Mouse (Mus musculus) cortical plate, adult 2 months (tissue): ENCODE data around the gene Olfm3. TPM values are rescaled to one million over a fixed set of nuclear protein-coding genes. Genes with fewer than 3 reads are reported as not detected.
A peak's percentile ranks its signal among the peaks of the same experiment; 100 is the strongest.

Experiments used
- H3K27ac ChIP-seq: fragments of 200-500 bp; 2 replicates; pipeline ENCODE4 v1.5.1; 2012; ENCODE audit warnings: low read length, control low read depth, inconsistent platforms; ENCODE audit not compliant: insufficient read depth
- H3K4me1 ChIP-seq: fragments of 200-500 bp; 2 replicates; pipeline ENCODE4 v1.6.1; 2011; ENCODE audit warnings: low read length; ENCODE audit not compliant: control insufficient read depth, insufficient read depth
- H3K4me3 ChIP-seq: fragments of 200-500 bp; 2 replicates; pipeline ENCODE4 v1.5.1; 2011; ENCODE audit warnings: mild to moderate bottlenecking, low read length, control low read depth; ENCODE audit not compliant: insufficient read depth
- CTCF ChIP-seq: fragments of 200-500 bp; IDR thresholded peaks from 2 replicates; pipeline ENCODE4 v1.5.1; 2011; ENCODE audit warnings: mild to moderate bottlenecking, control low read depth, low read length; ENCODE audit not compliant: insufficient read depth; ENCODE audit errors: extremely low read depth
- POLR2A ChIP-seq: fragments of 200-500 bp; IDR thresholded peaks from 2 replicates; pipeline ENCODE4 v1.6.1; 2011; ENCODE audit warnings: mild to moderate bottlenecking, low read length, control low read depth; ENCODE audit not compliant: insufficient read depth; ENCODE audit errors: extremely low read depth
- polyA plus RNA-seq: library from polyadenylated mRNA; depleted of rRNA; stranded (reverse); fragments of >200 nt; gene quantifications from 2 replicates; pipeline ENCODE4 v1.2.3, GENCODE M21; 2012; rRNA removed

Olfm3 gene
- polyA plus RNA-seq, result 10.8 and 12.3 TPM in 2 replicates

DNA sequence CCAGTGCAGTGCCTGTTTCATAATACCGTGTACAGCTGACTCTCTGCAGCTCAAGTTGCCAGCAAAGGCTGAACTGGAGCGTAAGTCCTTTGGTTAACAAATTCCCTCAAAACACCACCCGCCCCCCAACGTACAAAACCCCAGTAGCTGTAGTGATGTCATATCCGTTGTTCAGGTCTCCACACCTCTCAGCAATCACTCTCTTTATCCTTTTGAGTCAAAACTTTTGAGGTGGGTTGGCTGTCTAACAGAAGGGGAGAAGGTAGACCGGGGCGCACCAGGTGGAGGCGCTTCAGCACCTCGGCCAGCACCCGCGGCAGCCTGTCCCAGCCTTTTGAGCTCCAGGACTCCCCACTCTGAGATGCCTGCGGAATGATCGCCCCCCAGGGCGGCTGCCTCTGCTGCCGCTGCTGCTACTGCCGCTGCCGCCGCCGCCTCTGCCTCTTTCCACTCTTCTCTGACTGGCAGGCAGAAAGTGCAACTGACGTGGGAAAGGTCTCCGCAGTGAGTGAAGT is at the start of gene Olfm3:
Gene Olfm3, plus strand, starts transcription at position 155 of the 515 bp plus-strand sequence.
- Histone ChIP-seq H3K4me1 (no peaks in the 10 kb centered on the region), H3K27ac (no peak within 1 kb of the TSS), H3K4me3 (peak within 1 kb of the TSS; percentile 75)
- TF ChIP-seq POLR2A (no peak), CTCF (no peak)

DNA sequence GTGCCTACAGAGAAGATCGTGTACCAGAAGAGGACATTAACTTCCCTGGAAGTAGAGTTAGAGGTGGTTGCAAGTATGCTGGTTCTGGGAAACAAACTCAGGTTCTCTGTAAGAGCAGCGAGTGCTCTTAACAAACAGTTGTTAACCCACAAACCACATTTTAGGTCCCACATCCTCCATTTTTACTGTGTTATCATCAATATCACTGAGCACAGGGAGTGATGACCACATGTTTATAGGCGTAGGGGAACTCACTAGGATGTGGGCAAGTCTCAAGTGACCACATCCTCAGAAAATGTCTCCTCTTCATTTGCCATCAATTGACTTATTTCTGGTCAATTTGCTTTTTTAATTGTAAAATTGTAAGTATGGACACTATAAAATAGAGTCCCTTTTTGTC is 14.1 kb upstream of the Olfm3 start:
- Histone ChIP-seq H3K4me3 (no peak overlapping the region), H3K4me1 (no peaks in the 10 kb centered on the region), H3K27ac (no peak overlapping the region)
- TF ChIP-seq POLR2A (no peak), CTCF (no peak)

DNA sequence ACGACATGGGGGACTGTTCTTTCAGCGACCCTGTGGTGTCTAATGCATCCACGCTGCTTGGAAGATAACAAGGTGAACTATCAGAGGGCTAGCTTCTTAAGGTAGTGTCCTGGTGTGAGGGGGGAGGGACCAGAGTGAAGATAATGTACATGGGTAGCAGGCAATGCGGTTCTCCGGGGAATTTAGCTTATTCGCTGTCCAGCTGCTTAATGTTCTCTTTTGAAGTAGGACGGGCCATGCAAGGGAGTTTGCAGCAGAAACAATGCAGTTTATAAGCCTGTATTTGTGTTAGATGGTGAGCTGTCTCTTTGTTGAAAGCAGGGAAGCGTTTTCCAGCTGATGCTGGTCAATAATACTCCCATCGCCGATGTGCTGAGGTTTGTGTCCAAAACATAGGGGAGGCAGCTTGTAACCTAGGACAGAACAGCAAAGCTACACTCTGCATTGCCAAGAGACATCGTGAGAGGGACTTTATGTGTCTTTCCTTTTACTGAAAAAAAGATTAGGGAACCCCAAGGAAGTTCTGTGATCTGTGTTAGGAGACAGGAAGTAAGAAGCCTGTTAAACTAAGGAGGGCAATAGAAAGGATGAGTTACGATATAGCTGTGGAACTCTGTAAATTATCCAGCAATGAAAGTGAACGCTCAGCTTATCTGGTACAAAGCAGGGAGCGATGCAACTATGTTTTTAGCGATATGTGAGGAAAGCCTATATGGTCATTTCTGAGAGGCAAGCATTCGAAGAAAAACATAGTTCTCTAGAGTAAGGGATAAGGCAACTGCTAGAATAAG is 950 bp downstream of the Olfm3 start:
- Histone ChIP-seq H3K4me3 (peak overlapping the region; percentile 75), H3K27ac (no peak overlapping the region), H3K4me1 (no peaks in the 10 kb centered on the region)
- TF ChIP-seq POLR2A (no peak), CTCF (no peak)

DNA sequence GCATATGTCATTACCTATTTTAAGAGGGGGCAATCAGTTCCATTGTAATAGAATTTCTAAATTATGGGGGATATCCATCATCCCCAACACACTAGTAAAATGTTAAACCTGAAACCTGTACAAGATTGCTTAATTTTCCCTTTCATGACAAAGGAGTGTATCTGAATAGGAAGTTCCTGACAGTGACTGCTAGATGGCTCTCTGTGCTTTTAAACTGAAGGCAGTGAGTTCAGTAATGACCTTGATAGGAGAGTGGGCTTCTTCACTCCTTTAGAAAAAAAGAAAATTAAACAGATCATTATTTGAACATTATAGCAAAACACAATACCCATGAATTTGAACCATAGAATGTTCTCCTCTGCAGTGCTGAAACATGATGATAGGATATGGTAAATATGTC is 3.7 kb downstream of the Olfm3 start:
- H3K27ac ChIP-seq, result no peak overlapping the region
- TF ChIP-seq CTCF (no peak), POLR2A (no peak)
- H3K4me3 ChIP-seq, result no peak overlapping the region

DNA sequence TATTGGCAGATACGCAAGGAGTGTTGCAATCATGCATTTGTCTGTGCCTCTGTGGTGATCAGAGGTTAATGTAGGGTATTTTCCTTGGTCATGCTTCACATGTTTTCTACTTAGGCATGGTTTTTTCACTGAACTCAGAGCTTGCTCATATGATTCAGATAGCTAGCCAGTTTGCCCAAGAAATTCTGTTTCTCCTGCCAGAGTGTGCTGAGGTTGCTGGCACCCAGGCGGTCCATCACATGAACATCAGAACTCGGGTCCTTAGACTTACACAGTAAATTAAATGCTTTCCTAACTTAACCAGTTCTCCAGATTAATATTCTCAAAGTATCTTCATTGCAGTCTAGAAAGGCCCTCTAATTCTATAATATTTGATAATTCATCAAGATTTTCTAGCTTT is 5.0 kb downstream of the Olfm3 start:
- Histone ChIP-seq H3K4me1 (no peaks in the 10 kb centered on the region), H3K4me3 (no peak overlapping the region), H3K27ac (no peak overlapping the region)
- TF ChIP-seq POLR2A (no peak), CTCF (no peak)

More for the DNA sequence above, 3.7 kb downstream of the Olfm3 start:
- H3K4me1 ChIP-seq, result no peaks in the 10 kb centered on the region

DNA sequence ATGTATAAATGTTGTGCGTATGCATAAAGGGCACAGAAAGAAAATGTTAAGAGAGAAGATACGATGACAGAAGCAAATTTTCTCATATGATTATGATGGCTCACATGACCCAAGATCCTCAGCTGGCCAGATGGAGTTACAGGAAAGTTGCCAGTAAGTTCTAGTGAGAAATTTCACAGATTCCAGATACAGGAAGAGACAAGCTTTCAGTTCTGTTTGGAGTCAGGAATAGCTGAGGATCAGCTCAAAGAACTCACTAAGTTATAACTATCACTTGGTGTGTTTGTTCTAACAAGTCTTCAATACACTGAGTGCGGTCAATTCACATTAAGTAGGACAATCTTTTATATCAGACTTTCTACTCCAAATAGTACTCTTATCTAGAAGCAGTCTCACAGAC is 16.2 kb downstream of the Olfm3 start:
- Histone ChIP-seq H3K27ac (no peak overlapping the region), H3K4me1 (no peaks in the 10 kb centered on the region), H3K4me3 (no peak overlapping the region)
- TF ChIP-seq POLR2A, result no peak
- no peak for TF ChIP-seq CTCF

DNA sequence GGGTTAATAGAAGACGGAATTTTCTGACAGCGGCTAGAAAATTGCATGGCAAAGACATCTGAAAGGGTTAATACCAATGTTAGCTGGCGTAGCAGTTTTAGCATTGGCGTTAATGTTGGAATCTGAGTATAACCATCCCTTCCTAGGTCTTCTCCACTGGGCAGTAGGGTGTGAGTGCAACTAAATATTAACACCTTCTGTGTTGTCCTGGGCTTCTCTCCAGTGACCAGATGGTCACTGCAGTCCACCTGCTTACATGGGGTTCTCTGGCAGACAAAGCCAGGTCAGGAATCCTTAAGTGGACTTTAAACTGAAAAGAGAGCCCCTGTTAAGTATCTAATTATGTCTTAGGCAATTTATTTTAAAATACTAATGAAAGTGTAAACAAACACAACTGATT is 25.7 kb downstream of the Olfm3 start:
- Histone ChIP-seq H3K27ac (no peak overlapping the region), H3K4me1 (no peaks in the 10 kb centered on the region), H3K4me3 (no peak overlapping the region)
- no peak for TF ChIP-seq POLR2A
- TF ChIP-seq CTCF, result no peak

DNA sequence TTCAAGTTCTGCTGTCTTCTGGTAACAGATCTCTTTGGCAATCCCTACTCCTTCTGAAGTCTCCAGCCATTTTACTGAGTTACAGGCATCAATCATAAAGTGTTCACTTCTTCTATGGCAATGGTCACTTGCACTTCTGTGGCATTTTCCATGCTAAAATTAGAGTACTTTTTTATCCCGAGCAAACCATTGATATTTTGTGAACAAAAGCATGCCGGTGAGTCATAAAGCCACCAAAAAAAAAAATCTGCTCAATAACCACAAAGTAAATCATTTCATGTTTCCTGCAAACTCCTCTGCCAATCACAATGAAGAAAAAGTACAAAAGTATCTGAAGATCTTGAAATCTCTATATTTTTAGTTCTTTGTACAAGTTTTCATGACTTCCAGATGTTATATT is 26.5 kb downstream of the Olfm3 start:
- no peaks in the 10 kb centered on the region for H3K4me1 ChIP-seq
- no peak overlapping the region for H3K27ac ChIP-seq
- TF ChIP-seq CTCF (no peak), POLR2A (no peak)
- no peak overlapping the region for H3K4me3 ChIP-seq

DNA sequence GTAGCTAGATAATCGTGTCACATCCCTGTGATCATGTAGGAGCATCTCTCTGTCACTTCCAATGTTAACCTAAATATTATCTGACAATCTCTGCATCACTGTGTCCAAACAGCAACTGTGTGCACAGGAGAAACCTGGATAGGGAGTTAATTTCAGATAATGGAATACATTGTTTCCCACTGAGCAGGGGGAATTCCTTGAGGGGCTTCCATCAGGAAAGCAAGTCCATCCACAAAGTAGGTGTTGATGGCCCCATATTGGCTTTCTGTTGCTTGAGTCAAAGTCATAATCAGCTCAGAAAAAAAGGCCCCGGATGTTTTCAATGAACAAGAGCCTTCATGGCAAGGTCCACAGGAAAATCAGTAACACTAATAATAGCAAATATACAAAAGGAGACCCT is 26.9 kb downstream of the Olfm3 start:
- Histone ChIP-seq H3K27ac (no peak overlapping the region), H3K4me1 (no peaks in the 10 kb centered on the region), H3K4me3 (no peak overlapping the region)
- TF ChIP-seq POLR2A (no peak), CTCF (no peak)

DNA sequence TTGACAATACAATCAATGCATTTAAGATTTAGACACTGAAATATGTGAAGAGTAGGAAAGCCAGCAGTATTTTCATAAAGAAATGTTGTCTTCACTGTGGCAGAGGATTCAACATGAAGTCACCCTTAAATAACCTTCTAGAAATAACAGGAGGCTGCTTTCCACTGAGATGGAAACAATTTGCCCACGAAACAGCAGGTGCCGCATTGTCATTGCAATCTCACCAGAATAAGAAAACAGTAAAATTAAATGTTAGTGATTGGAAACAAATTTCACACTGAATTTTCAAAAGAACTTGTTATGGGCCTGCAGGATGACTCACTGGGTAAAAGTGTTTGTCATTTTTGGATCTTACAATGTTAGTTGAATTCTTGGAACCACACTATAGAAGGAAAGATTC is 29.0 kb downstream of the Olfm3 start:
- no peak overlapping the region for H3K27ac ChIP-seq
- no peak overlapping the region for H3K4me3 ChIP-seq
- no peak for TF ChIP-seq POLR2A
- no peak for TF ChIP-seq CTCF
- no peaks in the 10 kb centered on the region for H3K4me1 ChIP-seq

DNA sequence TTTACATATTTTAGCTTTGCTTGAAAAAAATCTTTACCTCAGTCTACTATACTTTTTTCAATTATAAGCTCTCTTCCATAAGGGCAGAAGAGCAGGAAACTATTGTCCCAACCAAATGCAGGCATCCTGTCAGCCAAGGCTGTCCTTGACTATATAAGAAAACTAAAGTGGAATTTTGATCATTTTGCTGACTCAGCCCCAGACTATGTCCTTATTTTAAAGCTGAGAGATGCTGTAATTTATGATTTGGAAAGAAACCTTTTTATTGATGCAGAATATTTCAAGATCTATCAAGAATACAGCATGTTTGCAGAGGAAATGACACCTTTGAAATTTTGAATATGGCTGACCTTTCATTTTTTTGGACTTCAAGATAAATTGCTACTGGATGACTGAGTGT is 51.0 kb downstream of the Olfm3 start:
- TF ChIP-seq CTCF, result no peak
- no peak for TF ChIP-seq POLR2A
- Histone ChIP-seq H3K27ac (no peak overlapping the region), H3K4me3 (no peak overlapping the region), H3K4me1 (no peaks in the 10 kb centered on the region)
